Mouse (Mus musculus): ENCODE results near the gene Cyp4a12b. TPM values are rescaled to one million over a fixed set of nuclear protein-coding genes. Genes with fewer than 3 reads are reported as not detected.

Gene Cyp4a12b
- polyA plus RNA-seq, 1 experiment = not detected

DNA sequence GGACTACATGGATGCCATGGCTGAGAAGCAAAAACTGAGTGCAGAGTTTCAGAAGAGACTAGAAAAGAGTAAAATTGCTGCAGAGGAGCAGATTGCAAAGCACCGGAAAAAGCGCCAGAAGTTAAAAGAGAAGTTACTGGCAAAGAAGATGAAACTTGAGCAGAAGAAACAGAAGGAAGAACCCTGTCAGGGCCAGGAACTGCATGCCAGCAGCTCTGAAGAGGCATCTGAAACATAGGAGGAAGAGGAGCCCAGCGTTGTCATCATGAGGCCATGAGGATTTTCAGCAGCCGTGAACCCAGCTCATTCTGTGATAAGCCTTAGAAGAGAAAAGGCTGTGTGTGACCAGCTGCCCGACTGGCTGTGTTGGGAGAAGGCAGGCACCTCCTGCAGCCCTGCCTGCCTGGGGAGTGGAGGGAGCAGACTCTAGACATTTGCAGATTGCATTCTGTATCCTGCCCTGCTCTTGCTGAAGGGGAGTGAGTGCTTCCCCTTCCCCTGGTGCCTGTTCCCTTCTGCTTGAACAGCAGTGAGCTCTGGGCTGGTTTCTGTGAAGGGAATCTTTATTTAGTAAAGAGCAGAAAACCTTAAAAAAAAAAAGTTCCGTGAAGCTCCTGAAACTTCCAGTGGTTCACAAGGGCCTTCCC lies 69.7 kb downstream of the Cyp4a12b start:
- H3K4me1 ChIP-seq (ENCODE audit: control insufficient read depth, insufficient read depth, insufficient read length) = no peaks in the 10 kb centered on the region
- 23% methylated on average over 6 of the region's 6 CpGs for WGBS
- H3K4me3 ChIP-seq (ENCODE audit: extremely low read depth, insufficient read depth, insufficient read length) = no peak overlapping the region
- H3K27ac ChIP-seq (ENCODE audit: insufficient read depth, low read length) = no peak overlapping the region
- TF ChIP-seq CTCF (IDR thresholded peaks at IDR 0.05; ENCODE audit: extremely low read depth, insufficient read depth, insufficient read length, insufficient replicate concordance) = no peak
- TF ChIP-seq POLR2A (IDR thresholded peaks at IDR 0.05; ENCODE audit: low read depth, low read length) = no peak
- no peaks in the 10 kb centered on the region for H3K36me3 ChIP-seq (ENCODE audit: control insufficient read depth, insufficient read depth, low read length)
- no peaks in the 10 kb centered on the region for H3K27me3 ChIP-seq (ENCODE audit: control insufficient read depth, insufficient read depth, low read length)
- DNase-seq (ENCODE audit: low read depth in 1 of 2, low spot score in 2 of 2) = no peak

Other genes with a start within 250 kb of the Cyp4a12b start
- gene Cyp4a29, start 169.5 kb upstream of the Cyp4a12b start, polyA plus RNA-seq (2012; rRNA removed) = not detected in 2 replicates
- not detected in 2 replicates for gene Cyp4a12a, start 112.6 kb upstream of the Cyp4a12b start, polyA plus RNA-seq (2012; rRNA removed)
- gene Cyp4a30b, start 41.0 kb downstream of the Cyp4a12b start, polyA plus RNA-seq (2012; rRNA removed) = not detected in 2 replicates
- not detected in 2 replicates for gene Cyp4a14, start 84.5 kb downstream of the Cyp4a12b start, polyA plus RNA-seq (2012; rRNA removed)
- gene Cyp4a10, start 106.6 kb downstream of the Cyp4a12b start, polyA plus RNA-seq (2012; rRNA removed) = 0.06 TPM in 1 of 2 replicates, not detected in the other
- gene Cyp4a31, start 152.0 kb downstream of the Cyp4a12b start, polyA plus RNA-seq (2012; rRNA removed) = not detected in 2 replicates
- not detected in 2 replicates for gene Cyp4a32, start 189.3 kb downstream of the Cyp4a12b start, polyA plus RNA-seq (2012; rRNA removed)
- 9.5 and 9.8 TPM in 2 replicates for gene Cyp4b1, start 236.1 kb downstream of the Cyp4a12b start, polyA plus RNA-seq (2012; rRNA removed)

All from spleen, adult 2 months (tissue).